Mouse (Mus musculus): ENCODE results near the gene Gm49388. TPM values are rescaled to one million over a fixed set of nuclear protein-coding genes. Genes with fewer than 3 reads are reported as not detected.
A peak's percentile ranks its signal among the peaks of the same experiment; 100 is the strongest.
"Not testable (repeated sequence)": the region's sequence is repeated elsewhere in the genome, so short reads cannot be mapped to it uniquely, and the experiment has no call there.

Gene Gm49388
- polyA plus RNA-seq, 1 experiment from 2014 or later, result not detected

DNA sequence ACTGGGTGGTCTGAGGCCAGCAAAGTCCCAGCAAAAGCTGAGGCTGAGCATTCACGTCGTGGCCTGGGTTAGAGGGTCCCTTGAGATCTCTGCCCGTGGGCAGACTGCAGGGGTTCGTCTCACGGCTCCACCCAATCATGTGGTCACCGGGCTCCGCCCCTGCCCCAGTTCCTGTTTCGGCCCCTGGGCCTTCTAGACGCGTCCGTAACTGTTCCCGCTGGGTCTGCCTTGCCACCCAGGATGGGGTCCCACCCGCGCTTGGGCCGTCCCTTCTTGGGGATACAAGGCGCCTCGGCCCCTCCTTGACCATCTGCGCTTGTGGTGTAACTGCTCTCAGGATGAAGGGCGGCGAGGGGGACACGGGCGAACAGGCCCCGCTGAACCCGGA lies 15.8 kb upstream of the Gm49388 start, which contains the start of gene Orai3:
TSS of gene Orai3 (plus strand) at position 165 of the 388 bp plus-strand sequence.
- ATAC-seq (ENCODE audit: borderline replicate concordance, extremely low read depth, low FRiP score, low TSS enrichment), result peak; percentile 84
- peak within 1 kb of the TSS; percentile 74 for H3K4me3 ChIP-seq
- no peaks in the 10 kb centered on the region for H3K27me3 ChIP-seq
- H3K27ac ChIP-seq, result peak within 1 kb of the TSS; percentile 97
- H3K36me3 ChIP-seq, result peaks cover 32% of the 10 kb centered on the region
- peak within 1 kb of the TSS; percentile 94 for H3K9ac ChIP-seq
- WGBS, result 0% methylated on average over 24 of the region's 24 CpGs
- no peaks in the 10 kb centered on the region for H3K9me3 ChIP-seq
- peak within 1 kb of the TSS; percentile 92 for H3K4me2 ChIP-seq
- peaks cover 19% of the 10 kb centered on the region for H3K4me1 ChIP-seq

DNA sequence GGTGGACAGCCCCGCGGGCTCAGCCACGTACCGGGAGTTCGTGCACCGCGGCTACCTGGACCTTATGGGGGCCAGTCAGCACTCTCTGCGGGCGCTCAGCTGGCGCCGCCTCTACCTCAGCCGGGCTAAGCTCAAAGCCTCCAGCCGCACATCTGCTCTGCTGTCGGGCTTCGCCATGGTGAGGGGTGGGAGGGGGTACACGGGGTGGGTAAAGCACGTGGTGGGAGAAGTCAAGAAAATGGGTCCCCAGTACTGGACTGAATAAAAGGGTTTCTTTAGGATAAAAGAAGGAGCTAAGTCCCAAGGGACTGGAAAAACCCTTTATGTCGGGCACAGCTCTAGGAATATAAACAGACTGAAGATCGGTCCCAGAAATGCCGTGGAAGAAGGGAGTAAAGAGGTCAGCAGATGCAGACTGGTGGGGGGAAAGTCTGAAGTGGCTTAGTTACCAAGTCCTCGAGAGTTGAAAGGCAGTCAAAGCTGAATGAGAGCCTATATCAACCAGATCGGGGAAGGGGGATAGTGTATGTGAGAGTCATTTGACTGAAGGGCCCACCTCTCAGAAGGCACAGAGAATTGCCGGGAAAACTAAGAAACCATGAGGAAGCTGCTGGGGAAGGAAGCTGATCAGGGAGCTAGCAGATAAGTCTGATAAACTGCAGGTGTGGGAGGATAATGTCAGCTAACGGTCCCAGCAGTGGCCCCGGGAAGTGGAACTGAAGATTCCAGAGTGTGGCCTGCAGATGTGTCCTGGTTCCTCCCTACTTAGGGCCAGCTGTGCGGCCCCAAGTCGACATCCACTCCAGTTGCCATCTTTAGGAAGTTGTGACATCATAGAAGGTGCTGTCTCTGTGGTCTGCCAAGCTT lies 15.1 kb upstream of the Gm49388 start:
- peak overlapping the region; percentile 74 for H3K4me3 ChIP-seq
- no peaks in the 10 kb centered on the region for H3K9me3 ChIP-seq
- H3K4me2 ChIP-seq, result peak overlapping the region; percentile 92
- H3K36me3 ChIP-seq, result peaks cover 26% of the 10 kb centered on the region
- peak overlapping the region; percentile 94 for H3K9ac ChIP-seq
- peak overlapping the region; percentile 97 for H3K27ac ChIP-seq
- ATAC-seq (ENCODE audit: borderline replicate concordance, extremely low read depth, low FRiP score, low TSS enrichment), result peak; percentile 17; the same call in 1 of the 2 replicates
- 2% methylated on average over 27 of the region's 27 CpGs for WGBS
- peaks cover 19% of the 10 kb centered on the region for H3K4me1 ChIP-seq
- H3K27me3 ChIP-seq, result no peaks in the 10 kb centered on the region

DNA sequence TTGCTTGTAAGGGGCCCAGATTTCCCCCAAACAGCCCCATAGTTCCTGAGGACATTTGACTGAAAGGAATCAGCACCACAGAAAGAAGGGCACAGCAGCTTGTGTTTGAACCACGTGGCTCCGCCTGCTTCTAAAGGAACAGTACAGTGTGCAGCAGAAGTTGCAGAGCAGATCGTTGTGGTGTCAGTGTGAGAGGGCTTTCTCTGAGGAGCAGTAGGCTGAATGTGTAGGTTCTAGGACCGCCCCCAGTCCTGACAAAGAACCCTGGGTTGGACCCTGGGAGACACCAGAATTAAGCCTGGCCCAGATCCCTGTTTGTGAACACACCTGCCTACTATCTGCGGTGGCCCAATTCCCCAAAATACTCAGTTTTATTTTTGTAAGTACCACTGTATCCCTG lies 14.1 kb upstream of the Gm49388 start:
- Histone ChIP-seq H3K9ac (0 out of 2 replicates have a peak overlapping the region, but pooled peaks have one; percentile 94), H3K36me3 (peaks cover 16% of the 10 kb centered on the region), H3K9me3 (no peaks in the 10 kb centered on the region), H3K4me1 (peaks cover 24% of the 10 kb centered on the region), H3K4me3 (peak overlapping the region; percentile 74), H3K27me3 (no peaks in the 10 kb centered on the region), H3K27ac (no peak overlapping the region), H3K4me2 (peak overlapping the region; percentile 92)
- no peak for ATAC-seq (ENCODE audit: borderline replicate concordance, extremely low read depth, low FRiP score, low TSS enrichment)
- WGBS, result 58% methylated on average over 5 of the region's 5 CpGs

DNA sequence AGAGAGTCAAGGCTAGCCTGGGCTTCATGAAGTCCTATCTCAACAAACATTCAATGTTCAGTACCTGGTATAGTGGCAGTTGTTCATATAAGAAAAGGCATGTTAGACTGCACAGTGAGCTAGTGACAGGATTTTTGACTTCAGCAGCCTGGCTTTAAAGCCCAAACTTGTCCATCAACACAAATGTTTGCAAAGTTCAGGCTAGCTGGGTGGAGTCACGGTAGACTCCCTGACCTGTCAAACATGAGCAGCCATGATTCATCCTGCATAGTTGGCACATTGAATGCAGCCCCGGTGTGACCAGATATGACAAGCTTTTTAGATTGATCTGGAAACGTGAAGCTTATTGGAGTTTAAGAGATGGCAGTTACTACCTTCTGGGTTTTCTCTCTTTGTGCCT lies 13.3 kb upstream of the Gm49388 start:
- H3K27ac ChIP-seq, result no peak overlapping the region
- no peak overlapping the region for H3K4me3 ChIP-seq
- no peak overlapping the region for H3K4me2 ChIP-seq
- 58% methylated on average over 3 of the region's 3 CpGs for WGBS
- H3K9me3 ChIP-seq, result no peaks in the 10 kb centered on the region
- peaks cover 24% of the 10 kb centered on the region for H3K4me1 ChIP-seq
- H3K9ac ChIP-seq, result no peak overlapping the region
- no peak for ATAC-seq (ENCODE audit: borderline replicate concordance, extremely low read depth, low FRiP score, low TSS enrichment)
- peaks cover 10% of the 10 kb centered on the region for H3K36me3 ChIP-seq
- no peaks in the 10 kb centered on the region for H3K27me3 ChIP-seq

DNA sequence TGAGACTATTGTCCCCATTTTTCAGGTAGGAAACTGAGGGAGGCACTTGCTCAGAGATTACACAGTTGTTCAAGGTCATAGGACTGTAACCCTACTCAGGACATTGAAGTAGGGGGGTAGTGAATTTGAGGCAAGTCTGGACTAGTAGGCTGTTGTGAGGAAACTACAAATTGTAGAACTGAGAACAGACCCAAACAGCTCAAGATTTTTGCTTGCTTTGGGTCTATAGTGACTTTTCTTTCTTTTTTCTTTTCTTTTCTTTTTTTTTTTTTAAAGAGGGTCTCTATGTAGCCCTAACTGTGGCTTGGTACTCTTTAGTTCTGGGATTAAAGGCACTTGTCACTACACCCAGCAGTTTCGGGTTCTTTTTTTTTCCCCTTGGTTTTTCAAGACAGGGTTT lies 12.9 kb upstream of the Gm49388 start:
- ATAC-seq (ENCODE audit: borderline replicate concordance, extremely low read depth, low FRiP score, low TSS enrichment), result no peak
- peaks cover 6% of the 10 kb centered on the region; the same call in 1 of the 2 replicates for H3K36me3 ChIP-seq
- H3K27me3 ChIP-seq, result no peaks in the 10 kb centered on the region
- no peak overlapping the region for H3K9ac ChIP-seq
- no peaks in the 10 kb centered on the region for H3K9me3 ChIP-seq
- peaks cover 24% of the 10 kb centered on the region for H3K4me1 ChIP-seq
- H3K4me3 ChIP-seq, result no peak overlapping the region
- no peak overlapping the region for H3K27ac ChIP-seq
- 90% methylated on average over 1 of the region's 1 CpGs for WGBS
- no peak overlapping the region for H3K4me2 ChIP-seq

DNA sequence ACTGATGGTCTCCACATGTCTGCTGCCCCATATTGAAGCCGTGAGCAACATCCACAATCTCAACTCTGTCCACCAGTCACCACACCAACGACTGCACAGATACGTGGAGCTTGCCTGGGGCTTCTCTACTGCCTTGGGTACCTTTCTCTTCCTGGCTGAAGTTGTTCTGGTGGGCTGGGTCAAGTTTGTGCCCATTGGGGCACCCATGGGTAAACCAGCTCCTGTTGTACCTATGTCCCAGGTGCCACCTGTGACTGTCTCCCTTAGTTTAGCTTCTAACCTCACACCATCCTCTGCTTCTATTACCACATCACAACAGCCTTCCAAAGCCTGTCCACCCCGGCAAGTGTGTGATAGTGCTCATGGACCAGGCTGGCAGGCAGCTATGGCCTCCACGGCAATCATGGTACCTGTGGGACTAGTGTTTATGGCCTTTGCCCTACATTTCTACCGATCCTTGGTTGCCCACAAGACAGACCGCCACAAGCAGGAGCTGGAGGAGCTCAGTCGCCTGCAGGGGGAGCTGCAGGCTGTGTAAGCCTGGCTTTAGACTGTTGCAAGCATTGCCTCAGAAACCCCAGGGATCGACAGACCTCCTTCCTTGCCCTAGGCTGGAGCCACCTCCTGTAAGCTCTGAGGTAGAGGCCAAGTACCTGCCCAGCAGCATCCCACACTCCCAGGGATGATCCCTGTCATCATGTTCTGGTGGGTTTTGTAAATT lies 11.6 kb upstream of the Gm49388 start:
- ATAC-seq (ENCODE audit: borderline replicate concordance, extremely low read depth, low FRiP score, low TSS enrichment), result no peak

DNA sequence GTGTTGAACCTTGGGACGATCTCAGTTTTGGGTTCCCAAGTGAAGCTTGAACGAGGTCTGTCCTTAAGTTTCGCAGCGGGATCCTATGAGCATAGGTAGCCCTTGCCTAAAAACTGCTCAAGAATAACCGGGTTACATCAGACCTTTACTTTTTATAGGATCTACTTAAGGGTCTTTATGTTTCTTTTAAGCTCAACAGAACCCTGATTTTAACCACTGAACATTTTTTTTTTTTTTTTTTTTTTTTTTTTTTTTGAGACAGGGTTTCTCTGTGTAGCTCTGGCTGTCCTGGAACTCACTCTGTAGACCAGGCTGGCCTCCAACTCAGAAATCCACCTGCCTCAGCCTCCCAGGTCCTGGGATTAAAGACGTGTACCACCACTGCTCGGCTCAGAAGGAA lies 9.6 kb upstream of the Gm49388 start:
- not testable (repeated sequence) for H3K9me3 ChIP-seq; H3K27me3 ChIP-seq; ATAC-seq (ENCODE audit: borderline replicate concordance, extremely low read depth, low FRiP score, low TSS enrichment)
- Histone ChIP-seq H3K4me1 (peaks cover 21% of the 10 kb centered on the region), H3K36me3 (peaks cover 18% of the 10 kb centered on the region), H3K9ac (peak overlapping the region; percentile 90), H3K27ac (peak overlapping the region; percentile 99; the same call in 1 of the 2 replicates), H3K4me3 (peak overlapping the region; percentile 93), H3K4me2 (peak overlapping the region; percentile 74)
- 68% methylated on average over 7 of the region's 7 CpGs for WGBS

More for the DNA sequence above, 11.6 kb upstream of the Gm49388 start:
- Histone ChIP-seq H3K36me3 (0 out of 2 replicates have a peak, but pooled peaks cover 2% of the 10 kb centered on the region), H3K27ac (no peak overlapping the region), H3K9ac (no peak overlapping the region), H3K4me1 (peaks cover 27% of the 10 kb centered on the region), H3K4me3 (no peak overlapping the region), H3K27me3 (no peaks in the 10 kb centered on the region), H3K4me2 (no peak overlapping the region), H3K9me3 (no peaks in the 10 kb centered on the region)
- 40% methylated on average over 9 of the region's 9 CpGs for WGBS

DNA sequence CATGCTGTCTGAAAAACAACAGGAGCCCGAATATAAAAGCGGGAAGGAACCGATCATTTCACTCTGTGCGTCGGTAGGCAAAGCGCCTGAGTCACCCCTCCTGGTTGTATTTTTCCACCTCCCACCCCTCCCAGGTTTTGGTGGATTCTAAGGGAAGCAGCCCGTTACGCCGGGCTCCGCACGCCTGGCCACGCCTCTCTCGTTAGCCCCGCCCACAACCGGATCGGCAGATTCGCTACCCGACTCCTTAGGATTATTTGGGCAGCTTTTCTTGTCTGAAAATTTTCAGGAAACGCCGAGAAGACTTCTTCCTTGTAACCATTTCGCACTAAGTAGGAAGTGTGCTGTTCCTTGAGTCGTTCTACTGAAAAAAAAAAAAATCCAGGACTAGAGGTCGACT lies 9.0 kb upstream of the Gm49388 start, which contains the start of gene Setd1a:
TSS of gene Setd1a (plus strand) at position 245 of the 400 bp plus-strand sequence.
- H3K36me3 ChIP-seq, result peaks cover 24% of the 10 kb centered on the region
- peaks cover 15% of the 10 kb centered on the region for H3K4me1 ChIP-seq
- H3K4me3 ChIP-seq, result peak within 1 kb of the TSS; percentile 93
- H3K4me2 ChIP-seq, result peak within 1 kb of the TSS; percentile 74
- H3K27ac ChIP-seq, result peak within 1 kb of the TSS; percentile 99
- WGBS, result 0% methylated on average over 23 of the region's 23 CpGs
- peak; percentile 54 for ATAC-seq (ENCODE audit: borderline replicate concordance, extremely low read depth, low FRiP score, low TSS enrichment)
- H3K27me3 ChIP-seq, result no peaks in the 10 kb centered on the region
- H3K9ac ChIP-seq, result peak within 1 kb of the TSS; percentile 90
- no peaks in the 10 kb centered on the region for H3K9me3 ChIP-seq

DNA sequence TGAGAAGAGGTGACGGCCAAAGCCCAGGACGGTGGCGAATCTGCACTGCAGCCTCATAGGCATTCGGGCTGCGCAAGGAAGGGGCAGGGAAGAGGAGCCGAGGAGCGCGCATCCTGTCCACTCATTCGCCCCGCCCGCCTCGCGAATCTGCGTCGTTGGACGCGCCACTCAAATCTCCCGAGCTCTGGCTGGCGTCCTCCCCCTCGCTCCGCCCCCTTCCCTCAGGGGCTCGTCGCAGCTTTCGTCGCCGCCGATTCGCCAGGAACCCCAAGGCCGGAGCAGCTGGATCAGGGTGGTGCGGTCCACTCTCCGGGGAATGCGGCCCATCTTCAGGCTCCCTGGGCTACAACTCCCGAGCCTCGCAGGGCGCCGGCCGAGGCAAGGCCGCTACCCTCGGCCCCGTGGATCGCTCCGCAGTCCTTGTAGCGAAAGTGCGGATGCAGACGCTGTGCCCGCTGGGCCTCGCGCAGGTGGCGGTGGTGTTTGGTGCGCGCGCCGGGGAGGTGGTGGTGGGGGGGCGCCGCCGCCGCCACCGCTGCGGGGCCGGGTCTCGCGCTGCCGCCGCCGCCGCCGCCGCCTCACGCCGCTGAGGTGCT lies 8.4 kb upstream of the Gm49388 start:
- peak overlapping the region; percentile 74 for H3K4me2 ChIP-seq
- no peaks in the 10 kb centered on the region for H3K9me3 ChIP-seq
- peak overlapping the region; percentile 93 for H3K4me3 ChIP-seq
- WGBS, result under 1% methylated on average over 70 of the region's 70 CpGs
- ATAC-seq (ENCODE audit: borderline replicate concordance, extremely low read depth, low FRiP score, low TSS enrichment), result peak; percentile 92
- peak overlapping the region; percentile 99 for H3K27ac ChIP-seq
- H3K36me3 ChIP-seq, result peaks cover 29% of the 10 kb centered on the region
- no peaks in the 10 kb centered on the region for H3K27me3 ChIP-seq
- peak overlapping the region; percentile 90 for H3K9ac ChIP-seq
- peaks cover 14% of the 10 kb centered on the region for H3K4me1 ChIP-seq

DNA sequence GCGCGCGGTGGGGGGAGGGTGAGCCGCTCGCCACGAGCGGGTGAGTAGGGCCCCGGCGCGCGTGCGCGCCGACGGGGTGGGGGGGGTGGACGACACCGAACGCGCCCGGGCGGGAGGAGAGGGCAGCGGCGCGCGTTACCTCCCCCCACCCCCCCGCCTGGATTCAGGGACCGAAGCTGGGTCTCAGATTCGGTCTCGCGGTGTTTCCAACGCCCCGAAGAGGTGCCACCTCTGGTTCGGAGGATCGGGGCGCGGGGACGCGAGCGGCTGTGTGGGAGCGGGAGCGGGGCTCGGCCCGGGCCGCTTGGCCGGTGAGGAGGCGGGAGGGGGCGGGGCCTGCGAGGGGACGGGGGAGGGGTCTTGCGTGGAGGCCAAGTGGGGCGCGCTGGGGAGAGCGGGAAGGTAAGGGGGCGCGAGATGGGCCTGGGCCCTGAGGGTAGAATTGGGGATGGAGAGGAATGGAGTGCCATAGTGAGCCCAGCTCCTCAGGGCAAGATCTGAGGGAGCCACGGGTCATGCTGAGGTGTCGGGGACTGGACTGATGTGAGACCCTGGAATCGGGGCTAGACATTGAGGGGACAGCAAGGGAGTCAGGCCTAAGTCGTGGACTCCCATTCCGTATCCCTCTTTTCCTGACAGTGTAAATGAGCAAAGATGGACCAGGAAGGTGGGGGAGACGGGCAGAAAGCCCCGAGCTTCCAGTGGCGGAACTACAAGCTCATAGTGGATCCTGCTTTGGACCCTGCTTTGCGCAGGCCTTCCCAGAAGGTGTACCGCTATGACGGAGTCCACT lies 7.7 kb upstream of the Gm49388 start:
- Histone ChIP-seq H3K36me3 (peaks cover 36% of the 10 kb centered on the region), H3K27ac (peak overlapping the region; percentile 99), H3K9me3 (no peaks in the 10 kb centered on the region), H3K4me2 (peak overlapping the region; percentile 74), H3K27me3 (no peaks in the 10 kb centered on the region), H3K4me1 (peaks cover 14% of the 10 kb centered on the region), H3K4me3 (peak overlapping the region; percentile 93), H3K9ac (peak overlapping the region; percentile 90)
- 1% methylated on average over 52 of the region's 66 CpGs for WGBS
- peak; percentile 61 for ATAC-seq (ENCODE audit: borderline replicate concordance, extremely low read depth, low FRiP score, low TSS enrichment)

DNA sequence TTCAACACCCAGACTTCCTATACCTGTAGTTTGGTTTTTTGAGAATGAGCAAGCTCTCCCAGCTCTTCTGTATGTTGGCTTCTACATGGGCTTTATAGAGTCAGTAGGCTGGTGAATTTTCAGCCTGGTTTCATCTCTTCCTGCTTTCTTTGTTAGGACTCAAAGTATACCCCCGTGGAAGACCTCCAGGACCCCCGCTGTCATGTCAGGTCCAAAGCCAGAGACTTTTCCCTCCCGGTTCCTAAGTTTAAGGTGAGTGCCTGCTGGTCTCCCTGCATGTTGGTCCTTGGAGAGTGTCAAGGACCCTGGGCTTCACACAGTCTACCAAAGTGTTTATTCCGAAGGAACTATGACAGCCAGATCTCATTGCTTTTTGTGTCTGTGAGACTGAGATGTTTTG lies 7.1 kb upstream of the Gm49388 start:
- peaks cover 40% of the 10 kb centered on the region for H3K36me3 ChIP-seq
- H3K27me3 ChIP-seq, result no peaks in the 10 kb centered on the region
- peaks cover 14% of the 10 kb centered on the region for H3K4me1 ChIP-seq
- H3K27ac ChIP-seq, result peak overlapping the region; percentile 15; the same call in 1 of the 2 replicates
- H3K9ac ChIP-seq, result peak overlapping the region; percentile 90
- no peaks in the 10 kb centered on the region for H3K9me3 ChIP-seq
- peak overlapping the region; percentile 74 for H3K4me2 ChIP-seq
- no peak for ATAC-seq (ENCODE audit: borderline replicate concordance, extremely low read depth, low FRiP score, low TSS enrichment)
- peak overlapping the region; percentile 93 for H3K4me3 ChIP-seq
- 71% methylated on average over 4 of the region's 4 CpGs for WGBS
